Mouse (Mus musculus): ENCODE data around the gene Trub1. TPM values are rescaled to one million over a fixed set of nuclear protein-coding genes. Genes with fewer than 3 reads are reported as not detected.

The Trub1 gene
- polyA plus RNA-seq, 1 experiment: 5.4 TPM

DNA sequence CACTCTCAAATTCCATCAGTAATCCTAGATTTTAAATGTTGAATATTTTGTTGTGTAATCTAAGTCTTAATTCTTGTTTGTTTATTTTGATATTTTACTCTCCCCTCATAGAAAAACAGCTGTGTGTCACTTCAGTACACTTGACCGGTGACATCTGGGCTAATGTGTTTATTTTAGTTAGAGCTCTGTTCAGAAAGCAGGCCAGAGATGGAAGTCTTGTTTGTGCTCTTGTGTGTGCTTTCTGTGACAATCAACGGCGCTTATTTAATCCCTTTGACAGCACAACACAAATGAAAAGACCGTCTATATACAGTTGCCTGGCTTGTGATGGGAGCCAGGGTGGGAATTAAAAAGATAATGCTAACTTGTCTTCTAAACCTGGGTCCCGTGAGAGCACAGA, 53.9 kb downstream of the Trub1 start:
- H3K27me3 ChIP-seq (ENCODE audit: control insufficient read depth, insufficient read depth, insufficient read length): peaks cover 3% of the 10 kb centered on the region
- no peaks in the 10 kb centered on the region for H3K36me3 ChIP-seq (ENCODE audit: control insufficient read depth, insufficient read depth)
- no peaks in the 10 kb centered on the region for H3K79me3 ChIP-seq (ENCODE audit: low read depth)
- no peak overlapping the region for H3ac ChIP-seq (ENCODE audit: control insufficient read depth, insufficient read length, low read depth)
- no peak overlapping the region for H3K4me3 ChIP-seq (ENCODE audit: insufficient read depth, poor library complexity, severe bottlenecking)
- H3K79me2 ChIP-seq (ENCODE audit: control insufficient read depth, insufficient read depth): no peaks in the 10 kb centered on the region
- no peak for TF ChIP-seq MYOG (IDR thresholded peaks at IDR 0.05; ENCODE audit: control insufficient read depth, extremely low read depth, insufficient read length)
- no peak for TF ChIP-seq FOSL1 (IDR thresholded peaks at IDR 0.05; ENCODE audit: insufficient read depth, low read length, poor library complexity, severe bottlenecking)
- TF ChIP-seq CTCF (IDR thresholded peaks at IDR 0.05; ENCODE audit: control insufficient read depth, insufficient read depth, insufficient read length): no peak
- TF ChIP-seq USF1 (IDR thresholded peaks at IDR 0.05; ENCODE audit: low read depth): no peak
- TF ChIP-seq CEBPB (IDR thresholded peaks at IDR 0.05; ENCODE audit: low read depth): no peak

DNA sequence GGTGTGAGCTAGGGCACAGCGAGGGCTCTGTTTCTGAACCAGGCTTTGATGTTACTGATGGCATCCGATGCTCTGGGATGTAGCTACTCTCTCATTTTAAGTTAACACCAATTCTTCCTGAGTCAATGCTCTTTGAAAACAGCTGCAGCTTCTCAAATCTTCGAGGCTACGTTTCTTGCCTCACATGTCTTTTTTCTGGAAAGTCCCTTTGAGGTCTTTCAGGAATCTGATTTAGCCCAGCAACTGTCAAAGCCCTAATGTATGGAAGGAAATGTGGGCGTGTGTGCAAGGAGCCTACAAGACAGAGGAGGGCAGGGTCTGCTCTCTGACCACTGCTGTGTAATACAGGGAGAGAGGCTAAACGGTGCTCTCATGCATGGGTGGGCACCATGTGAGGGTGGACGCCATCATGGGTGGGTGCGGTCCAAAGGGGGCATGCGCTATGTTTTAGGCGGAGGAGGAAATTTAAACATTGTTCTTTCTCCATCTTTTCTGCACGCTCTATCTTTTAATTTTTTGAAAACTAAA, 55.6 kb downstream of the Trub1 start:
- Histone ChIP-seq H3K36me3 (ENCODE audit: control insufficient read depth, insufficient read depth) (no peaks in the 10 kb centered on the region), H3ac (ENCODE audit: control insufficient read depth, insufficient read length, low read depth) (no peak overlapping the region)

DNA sequence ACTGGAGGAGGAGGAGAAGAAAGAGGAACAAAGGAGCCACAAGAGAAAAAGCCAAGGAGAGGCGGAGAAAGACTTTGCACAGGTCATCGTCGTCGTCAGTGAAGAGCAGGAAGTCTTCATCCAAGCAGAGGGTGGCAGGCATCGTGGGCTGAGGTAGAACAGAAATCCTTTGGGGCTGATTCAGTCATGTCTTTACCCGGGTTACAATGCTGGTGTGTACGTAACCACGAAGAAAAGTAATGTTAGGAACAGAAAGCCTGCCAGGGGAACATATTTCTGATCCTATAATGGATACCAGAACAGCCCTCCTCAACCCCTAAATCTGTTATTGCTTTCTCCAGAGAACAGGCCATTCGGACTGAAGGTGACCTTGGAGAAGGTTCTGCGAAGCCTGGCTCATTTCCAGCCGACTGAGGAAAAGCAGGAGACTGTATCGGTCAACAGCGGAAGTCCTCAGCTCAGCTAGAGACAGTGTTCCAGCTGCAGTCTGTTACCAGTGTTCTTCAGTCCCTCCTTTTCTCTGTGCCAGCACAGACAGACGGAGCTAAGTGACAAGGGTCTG, 57.1 kb downstream of the Trub1 start:
- no peak overlapping the region for H3ac ChIP-seq (ENCODE audit: control insufficient read depth, insufficient read length, low read depth)
- H3K79me2 ChIP-seq (ENCODE audit: control insufficient read depth, insufficient read depth): no peaks in the 10 kb centered on the region
- H3K27me3 ChIP-seq (ENCODE audit: control insufficient read depth, insufficient read depth, insufficient read length): no peaks in the 10 kb centered on the region
- H3K36me3 ChIP-seq (ENCODE audit: control insufficient read depth, insufficient read depth): no peaks in the 10 kb centered on the region
- TF ChIP-seq CTCF (IDR thresholded peaks at IDR 0.05; ENCODE audit: control insufficient read depth, insufficient read depth, insufficient read length) (no peak), USF1 (IDR thresholded peaks at IDR 0.05; ENCODE audit: low read depth) (no peak), MYOG (IDR thresholded peaks at IDR 0.05; ENCODE audit: control insufficient read depth, extremely low read depth, insufficient read length) (no peak), FOSL1 (IDR thresholded peaks at IDR 0.05; ENCODE audit: insufficient read depth, low read length, poor library complexity, severe bottlenecking) (no peak), MAX (IDR thresholded peaks at IDR 0.05) (no peak), CEBPB (IDR thresholded peaks at IDR 0.05; ENCODE audit: low read depth) (no peak), MYOD1 (IDR thresholded peaks at IDR 0.05; ENCODE audit: control insufficient read depth, insufficient read length, low read depth) (no peak)
- no peaks in the 10 kb centered on the region for H3K79me3 ChIP-seq (ENCODE audit: low read depth)
- no peak overlapping the region for H3K4me3 ChIP-seq (ENCODE audit: insufficient read depth, poor library complexity, severe bottlenecking)

More for the DNA sequence above, 55.6 kb downstream of the Trub1 start:
- Histone ChIP-seq H3K79me2 (ENCODE audit: control insufficient read depth, insufficient read depth) (no peaks in the 10 kb centered on the region), H3K79me3 (ENCODE audit: low read depth) (no peaks in the 10 kb centered on the region), H3K4me3 (ENCODE audit: insufficient read depth, poor library complexity, severe bottlenecking) (no peak overlapping the region), H3K27me3 (ENCODE audit: control insufficient read depth, insufficient read depth, insufficient read length) (peaks cover 2% of the 10 kb centered on the region)
- TF ChIP-seq MYOG (IDR thresholded peaks at IDR 0.05; ENCODE audit: control insufficient read depth, extremely low read depth, insufficient read length) (no peak), USF1 (IDR thresholded peaks at IDR 0.05; ENCODE audit: low read depth) (no peak), CTCF (IDR thresholded peaks at IDR 0.05; ENCODE audit: control insufficient read depth, insufficient read depth, insufficient read length) (no peak), MYOD1 (IDR thresholded peaks at IDR 0.05; ENCODE audit: control insufficient read depth, insufficient read length, low read depth) (no peak), FOSL1 (IDR thresholded peaks at IDR 0.05; ENCODE audit: insufficient read depth, low read length, poor library complexity, severe bottlenecking) (no peak), CEBPB (IDR thresholded peaks at IDR 0.05; ENCODE audit: low read depth) (no peak), MAX (IDR thresholded peaks at IDR 0.05) (no peak)

DNA sequence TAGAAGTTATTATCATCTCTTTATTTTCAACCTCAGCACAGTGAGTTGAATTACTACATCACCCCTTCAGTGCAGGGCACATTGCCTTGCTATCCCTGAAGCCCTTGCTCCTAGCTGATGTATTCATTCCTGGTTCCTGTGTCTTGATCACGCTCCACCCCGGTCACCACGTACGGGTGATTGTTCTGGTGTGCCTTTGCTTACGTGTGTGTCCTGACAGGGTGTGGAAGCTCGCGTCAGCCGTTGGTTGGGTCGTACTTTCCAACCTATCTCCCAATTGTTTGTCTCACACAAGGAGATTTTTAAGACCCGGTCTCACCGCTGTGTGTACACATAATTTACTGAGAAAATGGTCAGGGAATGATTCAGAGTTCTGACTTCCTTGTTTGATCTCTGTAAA, 58.1 kb downstream of the Trub1 start:
- TF ChIP-seq FOSL1 (IDR thresholded peaks at IDR 0.05; ENCODE audit: insufficient read depth, low read length, poor library complexity, severe bottlenecking) (no peak), MYOD1 (IDR thresholded peaks at IDR 0.05; ENCODE audit: control insufficient read depth, insufficient read length, low read depth) (no peak), CEBPB (IDR thresholded peaks at IDR 0.05; ENCODE audit: low read depth) (no peak), CTCF (IDR thresholded peaks at IDR 0.05; ENCODE audit: control insufficient read depth, insufficient read depth, insufficient read length) (no peak), MYOG (IDR thresholded peaks at IDR 0.05; ENCODE audit: control insufficient read depth, extremely low read depth, insufficient read length) (no peak), USF1 (IDR thresholded peaks at IDR 0.05; ENCODE audit: low read depth) (no peak), MAX (IDR thresholded peaks at IDR 0.05) (no peak)
- H3K4me3 ChIP-seq (ENCODE audit: insufficient read depth, poor library complexity, severe bottlenecking): no peak overlapping the region
- no peak overlapping the region for H3ac ChIP-seq (ENCODE audit: control insufficient read depth, insufficient read length, low read depth)
- H3K79me2 ChIP-seq (ENCODE audit: control insufficient read depth, insufficient read depth): no peaks in the 10 kb centered on the region
- H3K36me3 ChIP-seq (ENCODE audit: control insufficient read depth, insufficient read depth): no peaks in the 10 kb centered on the region
- no peaks in the 10 kb centered on the region for H3K27me3 ChIP-seq (ENCODE audit: control insufficient read depth, insufficient read depth, insufficient read length)
- H3K79me3 ChIP-seq (ENCODE audit: low read depth): no peaks in the 10 kb centered on the region

DNA sequence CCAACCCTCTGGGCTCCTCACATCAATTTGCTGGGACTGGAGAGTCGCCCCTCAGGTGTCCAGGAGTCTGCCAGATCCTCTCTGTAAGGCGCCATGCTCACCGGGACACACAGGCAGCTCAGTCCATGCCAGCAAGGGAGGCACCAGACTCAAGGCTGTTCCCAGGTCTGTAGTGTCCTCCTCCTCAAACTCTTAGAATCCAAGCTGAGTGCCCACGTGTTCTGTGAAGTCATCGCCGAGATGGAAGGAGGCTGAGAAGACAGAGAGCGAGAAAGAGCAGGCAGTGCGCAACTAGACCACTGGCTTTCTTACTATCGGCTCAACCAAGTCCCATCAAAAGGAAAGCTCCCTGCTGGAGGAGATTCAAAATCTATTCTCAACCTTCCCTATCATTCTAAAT, 60.4 kb downstream of the Trub1 start:
- Histone ChIP-seq H3K36me3 (ENCODE audit: control insufficient read depth, insufficient read depth) (no peaks in the 10 kb centered on the region), H3K4me3 (ENCODE audit: insufficient read depth, poor library complexity, severe bottlenecking) (no peak overlapping the region), H3K27me3 (ENCODE audit: control insufficient read depth, insufficient read depth, insufficient read length) (no peaks in the 10 kb centered on the region), H3K79me2 (ENCODE audit: control insufficient read depth, insufficient read depth) (no peaks in the 10 kb centered on the region), H3K79me3 (ENCODE audit: low read depth) (no peaks in the 10 kb centered on the region), H3ac (ENCODE audit: control insufficient read depth, insufficient read length, low read depth) (no peak overlapping the region)
- no peak for TF ChIP-seq MAX (IDR thresholded peaks at IDR 0.05)
- no peak for TF ChIP-seq CEBPB (IDR thresholded peaks at IDR 0.05; ENCODE audit: low read depth)
- TF ChIP-seq FOSL1 (IDR thresholded peaks at IDR 0.05; ENCODE audit: insufficient read depth, low read length, poor library complexity, severe bottlenecking): no peak
- TF ChIP-seq MYOD1 (IDR thresholded peaks at IDR 0.05; ENCODE audit: control insufficient read depth, insufficient read length, low read depth): no peak
- TF ChIP-seq USF1 (IDR thresholded peaks at IDR 0.05; ENCODE audit: low read depth): no peak
- no peak for TF ChIP-seq MYOG (IDR thresholded peaks at IDR 0.05; ENCODE audit: control insufficient read depth, extremely low read depth, insufficient read length)
- TF ChIP-seq CTCF (IDR thresholded peaks at IDR 0.05; ENCODE audit: control insufficient read depth, insufficient read depth, insufficient read length): no peak
